Mouse (Mus musculus) kidney, postnatal 4 days (tissue): Measurements from ENCODE around the gene Olfr1555-ps1.
A peak's percentile ranks its signal among the peaks of the same experiment; 100 is the strongest.
"Not testable (repeated sequence)": the region's sequence is repeated elsewhere in the genome, so short reads cannot be mapped to it uniquely, and the experiment has no call there.

Experiments used
- DNase-seq, 2 experiments: peaks; one replicate each; pipeline ENCODE4 v3.0.0; 2021; ENCODE audit warnings: mixed read lengths in 2 of 2

The Olfr1555-ps1 gene

DNA sequence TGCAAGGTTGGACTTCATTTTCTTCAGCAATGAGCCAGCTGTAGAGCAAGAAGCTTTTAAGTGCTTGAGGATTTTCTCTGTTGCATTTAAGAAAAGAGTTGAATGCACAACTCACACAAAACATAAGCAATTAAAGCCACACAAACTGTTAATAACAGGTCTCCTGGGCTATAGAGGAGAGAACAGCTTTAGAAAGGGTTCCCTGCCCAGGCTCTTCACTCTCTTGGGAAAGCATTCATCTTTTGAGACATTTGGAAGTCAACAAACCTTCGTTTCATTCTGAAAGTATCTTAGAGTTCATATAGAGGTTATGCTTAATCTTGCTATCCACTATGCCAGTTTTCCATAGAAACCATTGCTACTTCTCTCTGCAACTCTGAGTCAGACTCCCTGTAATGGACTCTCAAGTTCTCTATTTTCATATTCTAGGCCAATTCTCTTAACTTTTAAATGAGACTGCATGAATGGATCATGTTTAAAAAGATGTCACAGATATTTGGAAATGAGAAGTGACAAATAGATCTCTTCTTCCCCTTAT lies at the start of gene Olfr1555-ps1:
Gene Olfr1555-ps1 (minus strand): TSS at position 51 of the 538 bp plus-strand sequence.
- DNase-seq: not testable (repeated sequence)

DNA sequence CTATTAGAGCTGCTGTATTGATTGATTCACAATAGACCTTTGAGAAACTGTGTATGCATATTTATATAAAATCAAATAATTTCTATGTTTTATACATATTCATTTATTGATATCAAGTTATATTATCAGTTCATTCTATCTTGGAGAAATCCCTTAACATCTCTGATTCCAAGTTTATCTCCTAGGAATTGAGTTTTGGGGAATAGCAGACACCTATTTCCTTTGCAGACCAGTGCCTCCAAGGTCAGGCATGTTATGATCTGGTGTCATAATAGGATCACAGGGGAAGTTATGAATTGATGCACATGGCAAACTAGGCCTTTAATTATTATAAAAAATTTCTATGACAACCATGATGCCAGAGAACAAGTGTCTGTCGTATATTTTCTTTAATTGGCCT lies 30.4 kb upstream of the Olfr1555-ps1 start, which contains the start of gene Olfr1431:
Gene Olfr1431 (plus strand): TSS at position 301 of the 400 bp plus-strand sequence.
- no peak for DNase-seq

DNA sequence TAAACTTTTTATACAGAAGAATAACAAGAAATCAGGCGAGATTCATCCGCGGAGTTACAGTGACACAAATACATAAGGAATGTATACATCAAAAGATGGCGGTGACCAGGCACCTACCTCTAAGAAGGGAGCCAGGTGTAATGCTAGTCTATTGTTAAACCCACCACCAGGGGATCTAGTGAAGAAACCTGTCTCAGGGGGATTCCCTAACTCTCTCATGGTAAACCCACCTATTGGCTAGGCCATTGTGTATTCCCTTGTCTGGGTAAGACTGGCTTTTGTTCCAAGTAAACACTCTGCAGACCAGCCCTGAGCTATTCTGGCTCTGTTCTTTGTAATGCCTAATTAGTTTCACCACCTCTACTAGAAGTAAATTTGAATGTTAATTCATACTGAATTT lies 29.2 kb upstream of the Olfr1555-ps1 start:
- DNase-seq: not testable (repeated sequence)

DNA sequence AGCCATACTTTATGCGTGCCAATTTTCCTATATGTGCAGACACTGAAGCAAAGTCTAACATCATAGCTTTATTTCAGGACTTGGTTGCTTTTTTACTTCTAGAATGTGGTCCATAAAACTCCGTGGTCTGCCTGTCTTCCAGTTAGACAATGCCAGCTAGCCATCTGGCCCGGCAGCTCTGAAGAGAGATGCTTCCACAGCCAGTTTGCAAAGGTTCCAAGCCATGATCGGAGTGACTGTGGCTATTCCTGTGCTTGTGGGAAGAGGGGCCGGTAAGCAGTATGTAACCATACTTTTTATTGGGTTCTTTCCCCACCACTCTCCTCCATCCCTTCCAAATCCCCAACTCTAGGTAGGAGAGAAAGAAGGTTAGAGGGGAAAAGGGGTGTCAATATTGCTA lies 5.5 kb upstream of the Olfr1555-ps1 start:
- not testable (repeated sequence) for DNase-seq

DNA sequence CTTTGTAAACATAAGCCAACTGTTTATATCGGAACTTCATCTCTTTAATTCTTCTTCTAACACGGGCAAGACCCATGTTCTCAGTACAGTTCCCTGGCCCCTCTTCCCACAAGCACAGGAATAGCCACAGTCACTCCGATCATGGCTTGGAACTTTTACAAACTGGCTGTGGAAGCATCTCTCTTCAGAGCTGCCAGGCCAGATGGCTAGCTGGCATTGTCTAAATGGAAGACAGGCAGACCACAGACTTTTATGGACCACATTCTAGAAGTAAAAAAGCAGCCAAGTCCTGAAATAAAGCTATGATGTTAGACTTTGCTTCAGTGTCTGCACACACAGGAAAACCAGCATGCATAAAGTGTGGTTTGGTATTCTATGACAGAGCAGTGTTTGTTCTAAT lies 24.5 kb downstream of the Olfr1555-ps1 start:
- DNase-seq: no peak

DNA sequence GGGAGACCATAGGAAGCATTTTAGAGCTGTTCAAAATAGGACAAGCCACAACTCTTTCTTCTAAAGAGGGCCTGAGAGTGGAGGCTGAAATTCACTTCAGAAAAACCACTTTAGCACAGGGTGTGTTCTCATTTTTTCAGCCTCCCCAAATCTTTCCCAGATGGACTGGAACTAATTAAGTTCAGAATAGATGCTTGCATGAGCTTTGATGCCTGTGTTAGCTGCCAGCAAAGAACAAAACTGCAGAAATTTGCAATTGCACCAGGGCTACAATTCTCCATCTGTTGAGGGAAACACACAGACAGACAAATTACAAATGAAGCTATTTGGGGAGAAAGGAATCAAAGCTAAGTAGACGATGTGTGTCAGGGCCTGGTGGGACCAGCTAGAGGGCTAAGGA lies 26.6 kb downstream of the Olfr1555-ps1 start:
- no peak for DNase-seq

DNA sequence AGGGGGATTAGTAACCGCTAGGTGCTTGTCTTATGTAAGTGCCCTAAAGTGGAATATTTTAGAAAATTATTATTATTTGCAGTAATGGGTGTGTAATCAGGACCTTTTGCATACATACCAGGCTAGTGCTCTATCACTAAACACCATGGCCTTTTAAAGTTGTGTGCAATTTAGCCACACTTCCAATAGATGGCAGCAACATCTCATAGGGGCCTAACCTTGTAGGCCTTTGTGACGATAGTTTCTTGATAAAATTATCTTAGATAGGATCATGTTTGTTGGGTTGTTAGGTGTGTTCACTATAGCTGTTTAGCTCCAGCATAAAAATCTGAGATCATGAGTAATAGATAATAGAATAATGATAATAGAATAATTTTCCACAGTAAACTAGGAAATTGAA lies 35.6 kb downstream of the Olfr1555-ps1 start:
- peak in 1 of 2 experiments; percentile 3 for DNase-seq

DNA sequence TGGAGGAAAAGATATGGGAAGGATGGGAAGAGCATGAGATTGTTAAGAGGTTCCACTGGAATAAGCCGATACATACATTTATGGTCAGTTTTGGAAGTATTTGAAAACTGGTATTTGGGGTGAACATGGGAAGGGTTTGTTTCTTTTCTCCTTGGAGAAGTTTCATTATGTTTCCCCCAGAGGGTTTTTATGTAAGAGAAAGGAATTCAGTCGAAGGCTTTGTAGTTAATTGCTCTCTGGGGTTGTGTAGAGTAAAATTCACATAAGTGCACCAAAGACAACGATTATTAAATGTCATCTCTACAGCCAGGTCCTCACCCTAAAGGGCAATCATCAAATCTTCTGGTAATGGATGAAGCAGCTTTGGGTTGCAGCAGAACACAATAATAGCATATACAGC lies 46.8 kb downstream of the Olfr1555-ps1 start, which contains the start of gene Olfr76:
Gene Olfr76 (minus strand): TSS at position 101 of the 400 bp plus-strand sequence.
- no peak for DNase-seq

DNA sequence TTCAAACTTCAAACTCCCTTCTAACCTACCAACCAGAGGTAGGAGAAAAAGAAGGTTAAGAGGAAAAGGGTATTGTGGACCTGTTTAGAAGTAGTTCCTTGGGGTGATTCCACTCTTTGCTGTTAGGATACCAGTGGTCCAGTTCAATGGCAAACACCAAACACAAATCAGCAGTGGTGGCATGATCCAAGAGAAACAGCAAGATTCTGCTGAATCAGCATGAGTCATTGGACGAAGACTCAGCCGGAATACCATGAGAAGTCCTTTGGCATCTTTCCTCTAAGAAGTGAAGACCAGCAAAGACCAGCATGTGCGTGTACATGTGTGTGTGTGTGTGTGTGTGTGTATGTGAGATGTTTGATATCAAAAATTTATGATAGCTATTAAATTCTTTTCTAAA lies 53.4 kb downstream of the Olfr1555-ps1 start:
- DNase-seq: no peak

DNA sequence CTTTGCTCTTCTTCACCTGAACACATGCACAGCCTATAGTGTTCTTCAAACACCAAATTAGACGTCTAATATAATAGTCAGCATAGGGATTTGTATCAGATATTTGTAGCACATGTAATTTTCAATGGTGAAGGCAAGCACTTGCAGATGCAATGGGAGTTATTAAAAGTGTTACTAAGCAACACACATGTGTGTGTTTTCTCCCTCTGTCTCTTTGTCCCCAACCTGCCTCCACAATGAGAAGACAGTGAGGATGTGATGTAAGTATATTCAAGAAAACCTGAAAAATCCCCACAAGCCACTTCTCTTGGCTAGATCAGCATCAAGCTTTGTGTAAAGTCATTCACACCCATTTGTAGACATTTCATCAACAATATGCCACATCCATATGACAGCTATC lies 54.1 kb downstream of the Olfr1555-ps1 start, which contains the start of gene Olfr1428:
Gene Olfr1428 (minus strand): TSS at position 101 of the 400 bp plus-strand sequence.
- no peak for DNase-seq
